Comparison of ENCODE assay signal across 27 mouse cellular contexts in genomic region chr19:59680356-59680755, GRCm38 (mm10).
A peak's percentile ranks its signal among the peaks of the same experiment; 100 is the strongest.
DNase-seq lines count a peak whose midpoint lies in the region; ATAC-seq and TF ChIP-seq lines count a peak whose summit lies in the region.
"Had no signal": no experiment of that assay in that cellular context is flagged by ENCODE, and none has a peak within 500 bp of the region (broad histone marks: within the 10 kb centered on the region; RNA-seq: fewer than 3 reads in every experiment).

No protein-coding gene starts in this region.

- H3K4me1 ChIP-seq in kidney, embryonic 16.5 days (ENCODE audit: insufficient read depth, low read length): peaks cover 16% of the 10 kb centered on the region
- H3K4me1 ChIP-seq in midbrain, embryonic 15.5 days: no peaks in the 10 kb centered on the region
- no peaks in the 10 kb centered on the region for H3K4me1 ChIP-seq in stomach, postnatal 0 days (replicated peaks; ENCODE audit: control insufficient read depth, insufficient read depth)
- H3K4me1 ChIP-seq in midbrain, embryonic 13.5 days (replicated peaks): no peaks in the 10 kb centered on the region
- H3K4me1 ChIP-seq: embryonic facial prominence, embryonic 12.5 days; embryonic facial prominence, embryonic 15.5 days; heart, embryonic 15.5 days; hindbrain, embryonic 10.5 days; hindbrain, embryonic 13.5 days had no signal

- no peaks in the 10 kb centered on the region for H3K36me3 ChIP-seq in kidney, embryonic 16.5 days (ENCODE audit: insufficient read depth, low read length)
- H3K36me3 ChIP-seq in midbrain, embryonic 15.5 days (replicated peaks): no peaks in the 10 kb centered on the region
- H3K36me3 ChIP-seq in stomach, postnatal 0 days (ENCODE audit: control insufficient read depth, insufficient read depth, low read length): no peaks in the 10 kb centered on the region
- H3K36me3 ChIP-seq in midbrain, embryonic 13.5 days: no peaks in the 10 kb centered on the region
- H3K36me3 ChIP-seq: embryonic facial prominence, embryonic 12.5 days; embryonic facial prominence, embryonic 15.5 days; heart, embryonic 15.5 days; hindbrain, embryonic 10.5 days; hindbrain, embryonic 13.5 days had no signal

- no peaks in the 10 kb centered on the region for H3K27me3 ChIP-seq in kidney, embryonic 16.5 days (ENCODE audit: insufficient read depth, low read length)
- H3K27me3 ChIP-seq in midbrain, embryonic 15.5 days (replicated peaks): no peaks in the 10 kb centered on the region
- no peaks in the 10 kb centered on the region for H3K27me3 ChIP-seq in stomach, postnatal 0 days (ENCODE audit: control insufficient read depth, insufficient read depth, low read length)
- no peaks in the 10 kb centered on the region for H3K27me3 ChIP-seq in midbrain, embryonic 13.5 days
- H3K27me3 ChIP-seq: embryonic facial prominence, embryonic 12.5 days; embryonic facial prominence, embryonic 15.5 days; heart, embryonic 15.5 days; hindbrain, embryonic 13.5 days had no signal

- no peak overlapping the region for H3K4me3 ChIP-seq in kidney, embryonic 16.5 days (ENCODE audit: low read length)
- no peak overlapping the region for H3K4me3 ChIP-seq in midbrain, embryonic 15.5 days
- no peak overlapping the region for H3K4me3 ChIP-seq in stomach, postnatal 0 days (ENCODE audit: low read depth, low read length)
- no peak overlapping the region for H3K4me3 ChIP-seq in midbrain, embryonic 13.5 days (replicated peaks)
- H3K4me3 ChIP-seq: embryonic facial prominence, embryonic 12.5 days; embryonic facial prominence, embryonic 15.5 days; heart, embryonic 15.5 days; hindbrain, embryonic 10.5 days; hindbrain, embryonic 13.5 days had no signal

- no peak for TF ChIP-seq EP300 in stomach, postnatal 0 days (optimal IDR thresholded peaks at IDR 0.05)

- WGBS in kidney, embryonic 16.5 days: 66% methylated on average over 4 of the region's 4 CpGs
- 91% methylated on average over 4 of the region's 4 CpGs for WGBS in midbrain, embryonic 15.5 days
- whole genome bisulfite sequencing in stomach, postnatal 0 days: 80% methylated on average over 4 of the region's 4 CpGs
- 98% methylated on average over 4 of the region's 4 CpGs for WGBS in midbrain, embryonic 13.5 days

- TF ChIP-seq CTCF in stomach, postnatal 0 days (IDR thresholded peaks at IDR 0.05; ENCODE audit: low read depth): no peak

- no peaks in the 10 kb centered on the region for H3K9me3 ChIP-seq in kidney, embryonic 16.5 days (ENCODE audit: low read length)
- no peaks in the 10 kb centered on the region for H3K9me3 ChIP-seq in midbrain, embryonic 15.5 days
- no peaks in the 10 kb centered on the region for H3K9me3 ChIP-seq in stomach, postnatal 0 days (ENCODE audit: control insufficient read depth, low read length)
- no peaks in the 10 kb centered on the region for H3K9me3 ChIP-seq in midbrain, embryonic 13.5 days
- H3K9me3 ChIP-seq: embryonic facial prominence, embryonic 12.5 days; embryonic facial prominence, embryonic 15.5 days; heart, embryonic 15.5 days; hindbrain, embryonic 10.5 days; hindbrain, embryonic 13.5 days had no signal

- H3K27ac ChIP-seq in kidney, embryonic 16.5 days (ENCODE audit: low read length): peak overlapping the region; percentile 78; the same call in 1 of the 2 replicates
- H3K27ac ChIP-seq in midbrain, embryonic 15.5 days: no peak overlapping the region
- H3K27ac ChIP-seq in stomach, postnatal 0 days (replicated peaks): no peak overlapping the region
- H3K27ac ChIP-seq in midbrain, embryonic 13.5 days: no peak overlapping the region
- H3K27ac ChIP-seq: embryonic facial prominence, embryonic 12.5 days; embryonic facial prominence, embryonic 15.5 days; heart, embryonic 15.5 days; hindbrain, embryonic 10.5 days; hindbrain, embryonic 13.5 days had no signal

- H3K4me2 ChIP-seq in kidney, embryonic 16.5 days (replicated peaks; ENCODE audit: low read depth, low read length): no peak overlapping the region
- H3K4me2 ChIP-seq in midbrain, embryonic 15.5 days: no peak overlapping the region
- H3K4me2 ChIP-seq in stomach, postnatal 0 days (replicated peaks; ENCODE audit: low read depth): no peak overlapping the region
- H3K4me2 ChIP-seq in midbrain, embryonic 13.5 days (replicated peaks): no peak overlapping the region
- H3K4me2 ChIP-seq: embryonic facial prominence, embryonic 12.5 days; embryonic facial prominence, embryonic 15.5 days; heart, embryonic 11.5 days; heart, embryonic 15.5 days; hindbrain, embryonic 13.5 days had no signal

- ATAC-seq in kidney, embryonic 16.5 days (ENCODE audit: low FRiP score, low TSS enrichment): no peak
- ATAC-seq in midbrain, embryonic 15.5 days (replicated peaks): no peak
- no peak for ATAC-seq in stomach, postnatal 0 days (ENCODE audit: low FRiP score, low TSS enrichment)
- no peak for ATAC-seq in midbrain, embryonic 13.5 days
- ATAC-seq: CD4-positive, CD25-positive, alpha-beta regulatory T cell, adult 4 months; forebrain, embryonic 14.5 days; forebrain, postnatal 0 days; hindbrain, embryonic 16.5 days had no signal

- no peak for DNase-seq in kidney, adult 8-10 months
- peak; percentile 28 for DNase-seq in thymus, postnatal 0 days (ENCODE audit: low spot score)
- peak; percentile 71 for DNase-seq in thymus, postnatal 25 days
- no peak for DNase-seq in stomach, postnatal 0 days (ENCODE audit: low spot score)
- DNase-seq: adrenal gland, adult 2 months; adrenal gland, postnatal 14 days; cerebellum, adult 11 months; cerebellum, adult 2 months; cerebellum, adult 9-11 months; cerebellum, postnatal 25 days; forebrain, postnatal 0 days; gastrocnemius, postnatal 10 days; gastrocnemius, postnatal 36 days; heart, postnatal 10 days; heart, postnatal 36 days had no signal

- no peak overlapping the region for H3K9ac ChIP-seq in kidney, embryonic 16.5 days (replicated peaks; ENCODE audit: low read length)
- H3K9ac ChIP-seq in midbrain, embryonic 15.5 days: no peak overlapping the region
- H3K9ac ChIP-seq in stomach, postnatal 0 days (ENCODE audit: low read length): no peak overlapping the region
- H3K9ac ChIP-seq in midbrain, embryonic 13.5 days (replicated peaks): no peak overlapping the region
- H3K9ac ChIP-seq: embryonic facial prominence, embryonic 12.5 days; embryonic facial prominence, embryonic 15.5 days; forebrain, postnatal 0 days; heart, embryonic 15.5 days; hindbrain, embryonic 13.5 days had no signal

Comparison
In these comparisons a context has a peak if more than half of its experiments do, and no peak if none do; other contexts are left out.
1. DNase-seq: peak in thymus, postnatal 0 days (single experiment) and thymus, postnatal 25 days (single experiment); none in kidney, adult 8-10 months (0 of 2) and stomach, postnatal 0 days (single experiment).